Mouse (Mus musculus): ENCODE data around the gene Olfr804. TPM values are rescaled to one million over a fixed set of nuclear protein-coding genes. Genes with fewer than 3 reads are reported as not detected.

Gene Olfr804
- polyA plus RNA-seq, 1 experiment from 2014 or later: not detected

Small RNA genes lying within 50 kb of the gene (microRNA-seq; reads per million reads assigned to microRNA genes)
- gene Gm24485 (ENCODE audit: borderline number of aligned reads): not detected

Other genes starting within 250 kb of the Olfr804 start
- gene Olfr787, start 241.3 kb upstream of the Olfr804 start, polyA plus RNA-seq (2014; fragmentation: Nextera tagmentation; extraction: Ambion mirVana): not detected in 2 replicates
- not detected in 2 replicates for gene Olfr788, start 232.2 kb upstream of the Olfr804 start, polyA plus RNA-seq (2014; fragmentation: Nextera tagmentation; extraction: Ambion mirVana)
- not detected in 2 replicates for gene Olfr789, start 218.5 kb upstream of the Olfr804 start, polyA plus RNA-seq (2014; fragmentation: Nextera tagmentation; extraction: Ambion mirVana)
- gene Olfr790, start 204.7 kb upstream of the Olfr804 start, polyA plus RNA-seq (2014; fragmentation: Nextera tagmentation; extraction: Ambion mirVana): not detected in 2 replicates
- gene Olfr791, start 181.4 kb upstream of the Olfr804 start, polyA plus RNA-seq (2014; fragmentation: Nextera tagmentation; extraction: Ambion mirVana): not detected in 2 replicates
- gene Olfr792, start 164.0 kb upstream of the Olfr804 start, polyA plus RNA-seq (2014; fragmentation: Nextera tagmentation; extraction: Ambion mirVana): not detected in 2 replicates
- gene Olfr794, start 135.6 kb upstream of the Olfr804 start, polyA plus RNA-seq (2014; fragmentation: Nextera tagmentation; extraction: Ambion mirVana): not detected in 2 replicates
- not detected in 2 replicates for gene Olfr796, start 90.6 kb upstream of the Olfr804 start, polyA plus RNA-seq (2014; fragmentation: Nextera tagmentation; extraction: Ambion mirVana)
- gene Olfr798, start 75.3 kb upstream of the Olfr804 start, polyA plus RNA-seq (2014; fragmentation: Nextera tagmentation; extraction: Ambion mirVana): not detected in 2 replicates
- not detected in 2 replicates for gene Olfr799, start 65.7 kb upstream of the Olfr804 start, polyA plus RNA-seq (2014; fragmentation: Nextera tagmentation; extraction: Ambion mirVana)
- not detected in 2 replicates for gene Olfr800, start 45.5 kb upstream of the Olfr804 start, polyA plus RNA-seq (2014; fragmentation: Nextera tagmentation; extraction: Ambion mirVana)
- not detected in 2 replicates for gene Olfr801, start 29.3 kb upstream of the Olfr804 start, polyA plus RNA-seq (2014; fragmentation: Nextera tagmentation; extraction: Ambion mirVana)
- gene Olfr802, start 15.0 kb upstream of the Olfr804 start, polyA plus RNA-seq (2014; fragmentation: Nextera tagmentation; extraction: Ambion mirVana): not detected in 2 replicates
- gene Olfr803, start 8.9 kb upstream of the Olfr804 start, polyA plus RNA-seq (2014; fragmentation: Nextera tagmentation; extraction: Ambion mirVana): not detected in 2 replicates
- gene Olfr805, start 26.2 kb downstream of the Olfr804 start, polyA plus RNA-seq (2014; fragmentation: Nextera tagmentation; extraction: Ambion mirVana): not detected in 2 replicates
- not detected in 2 replicates for gene Olfr806, start 38.7 kb downstream of the Olfr804 start, polyA plus RNA-seq (2014; fragmentation: Nextera tagmentation; extraction: Ambion mirVana)
- gene Olfr807, start 54.6 kb downstream of the Olfr804 start, polyA plus RNA-seq (2014; fragmentation: Nextera tagmentation; extraction: Ambion mirVana): not detected in 2 replicates
- gene Olfr808, start 62.3 kb downstream of the Olfr804 start, polyA plus RNA-seq (2014; fragmentation: Nextera tagmentation; extraction: Ambion mirVana): not detected in 2 replicates
- gene Olfr809, start 71.4 kb downstream of the Olfr804 start, polyA plus RNA-seq (2014; fragmentation: Nextera tagmentation; extraction: Ambion mirVana): not detected in 2 replicates
- gene Olfr810, start 91.7 kb downstream of the Olfr804 start, polyA plus RNA-seq (2014; fragmentation: Nextera tagmentation; extraction: Ambion mirVana): 0.07 and 0.22 TPM in 2 replicates
- gene Olfr811, start 101.2 kb downstream of the Olfr804 start, polyA plus RNA-seq (2014; fragmentation: Nextera tagmentation; extraction: Ambion mirVana): not detected in 2 replicates
- 0.16 and 0.21 TPM in 2 replicates for gene Olfr812, start 142.9 kb downstream of the Olfr804 start, polyA plus RNA-seq (2014; fragmentation: Nextera tagmentation; extraction: Ambion mirVana)
- not detected in 2 replicates for gene Olfr813, start 152.2 kb downstream of the Olfr804 start, polyA plus RNA-seq (2014; fragmentation: Nextera tagmentation; extraction: Ambion mirVana)
- gene Olfr814, start 176.6 kb downstream of the Olfr804 start, polyA plus RNA-seq (2014; fragmentation: Nextera tagmentation; extraction: Ambion mirVana): not detected in 2 replicates
- not detected in 2 replicates for gene Olfr815, start 202.7 kb downstream of the Olfr804 start, polyA plus RNA-seq (2014; fragmentation: Nextera tagmentation; extraction: Ambion mirVana)
- 0.09 and 0.11 TPM in 2 replicates for gene Olfr816, start 212.4 kb downstream of the Olfr804 start, polyA plus RNA-seq (2014; fragmentation: Nextera tagmentation; extraction: Ambion mirVana)
- gene Olfr818, start 245.9 kb downstream of the Olfr804 start, polyA plus RNA-seq (2014; fragmentation: Nextera tagmentation; extraction: Ambion mirVana): not detected in 2 replicates

Measured in embryonic facial prominence, embryonic 14.5 days (tissue).